Mouse (Mus musculus): Measurements from ENCODE around the gene Mrps17.

- TF ChIP-seq POLR2A (IDR thresholded peaks at IDR 0.05; ENCODE audit: low read depth, low read length), result no peak
- no peak for TF ChIP-seq CTCF (IDR thresholded peaks at IDR 0.05; ENCODE audit: borderline replicate concordance, insufficient read depth, low read length)
Observed at GRCm38 (mm10) chr5:129756886-129757285, 41.6 kb downstream of the Mrps17 start.

Data from embryonic fibroblast, embryonic 13.5 days (primary cell).